Mouse (Mus musculus) ovary, postnatal 10 days (tissue): Measurements from ENCODE around the gene Cabp2.
"Not testable (repeated sequence)": the region's sequence is repeated elsewhere in the genome, so short reads cannot be mapped to it uniquely, and the experiment has no call there.

Experiments
- DNase-seq: peaks from one replicate; pipeline ENCODE4 v3.0.0; 2022; ENCODE audit warnings: low spot score

Gene Cabp2

DNA sequence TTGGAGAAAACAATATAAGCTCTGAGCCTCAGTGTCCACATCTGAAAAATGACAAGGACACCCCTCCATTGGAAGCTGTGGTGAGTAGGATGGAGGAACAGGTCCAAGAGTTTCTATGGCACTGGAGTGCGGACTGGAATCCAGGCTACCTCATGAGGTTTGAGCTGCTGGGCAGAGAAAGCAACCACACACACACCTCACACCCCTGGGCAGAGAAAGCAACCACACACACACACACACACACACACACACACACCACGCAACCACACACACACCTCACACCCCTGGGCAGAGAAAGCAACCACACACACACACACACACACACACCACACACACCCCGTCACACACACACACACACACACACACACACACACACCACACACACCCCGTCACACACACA lies 43.9 kb downstream of the Cabp2 start:
- DNase-seq: not testable (repeated sequence)

DNA sequence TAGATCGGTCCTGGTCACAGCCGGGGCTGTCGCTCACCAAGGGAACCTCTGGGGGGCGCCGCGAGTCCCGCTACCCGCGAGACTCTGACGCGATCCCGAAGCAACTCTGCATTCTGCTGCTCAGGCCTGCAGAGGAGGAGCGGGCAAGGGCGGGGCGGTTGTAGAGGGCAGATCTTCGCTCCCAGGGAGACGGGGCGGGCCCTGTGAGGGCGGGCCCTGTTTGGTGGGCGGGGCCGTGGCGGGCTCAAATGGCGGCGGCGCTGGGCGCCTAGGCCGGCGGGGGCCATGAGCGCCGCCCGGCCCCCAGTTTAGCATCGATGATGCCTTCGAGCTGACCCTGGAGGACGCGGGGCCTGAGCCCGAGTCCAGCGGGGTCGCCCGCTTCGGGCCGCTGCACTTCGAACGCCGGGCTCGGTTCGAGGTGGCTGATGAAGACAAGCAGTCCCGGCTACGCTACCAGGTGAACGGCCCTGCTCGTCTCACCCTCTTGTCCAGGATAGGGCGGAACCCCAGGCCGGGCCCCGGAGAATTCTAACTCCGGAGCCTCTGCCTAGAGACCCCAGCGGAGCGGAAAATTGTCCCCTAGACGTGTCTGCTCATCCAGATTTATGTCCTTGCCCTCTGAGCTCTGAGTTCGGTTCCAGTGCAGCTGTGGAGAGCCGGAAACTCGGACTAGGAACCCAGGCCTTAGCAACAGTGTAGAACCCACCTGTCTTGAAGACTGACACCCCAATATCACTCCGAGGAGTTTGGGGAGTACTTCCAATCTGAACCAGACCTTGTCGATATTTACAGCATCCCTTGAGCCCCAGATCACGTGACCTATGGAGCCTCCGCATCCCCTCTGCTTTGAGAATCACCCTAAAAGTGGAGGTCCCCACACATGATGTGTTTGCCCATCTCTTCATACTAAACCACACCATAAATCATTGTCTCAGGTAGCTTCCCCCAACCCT lies 44.6 kb downstream of the Cabp2 start, which contains the start of gene Aip:
Aip (minus strand) TSS at position 118 of the 956 bp plus-strand sequence.
- DNase-seq: peak; percentile 87

DNA sequence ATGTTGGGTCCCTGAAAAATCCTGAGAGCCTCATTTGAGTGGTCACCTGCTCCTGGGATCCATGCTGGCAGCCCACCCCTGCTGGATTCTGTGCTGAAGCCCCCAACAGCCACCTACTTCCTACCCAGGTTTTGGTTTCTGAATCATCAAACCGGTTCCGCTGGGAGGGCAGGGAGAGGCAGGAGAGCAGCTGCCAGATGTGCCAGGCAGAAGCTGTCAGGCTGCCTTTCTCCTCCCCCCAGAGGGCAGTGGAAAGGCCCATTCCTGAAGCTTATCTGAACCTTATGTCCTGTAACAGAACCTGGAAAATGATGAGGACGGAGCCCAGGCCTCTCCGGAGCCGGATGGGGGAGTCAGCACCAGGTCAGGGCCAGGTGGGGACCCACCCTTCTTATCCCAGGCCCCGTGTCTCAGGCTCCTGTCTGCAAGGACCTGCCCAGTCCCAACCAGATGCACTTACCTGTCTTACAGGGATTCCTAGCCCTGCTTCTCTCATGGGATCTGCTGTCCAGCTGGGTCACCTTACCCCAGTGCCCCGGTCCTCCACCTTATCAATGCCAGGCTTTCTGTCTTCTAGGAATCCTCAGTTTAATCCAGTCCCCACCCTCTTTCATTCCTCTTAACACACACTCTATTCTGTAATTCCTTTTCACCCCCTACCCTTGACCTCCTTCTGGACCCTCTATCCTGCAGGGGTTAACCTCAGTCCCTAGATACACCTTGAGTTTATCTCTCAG lies 45.5 kb downstream of the Cabp2 start:
- DNase-seq: no peak

DNA sequence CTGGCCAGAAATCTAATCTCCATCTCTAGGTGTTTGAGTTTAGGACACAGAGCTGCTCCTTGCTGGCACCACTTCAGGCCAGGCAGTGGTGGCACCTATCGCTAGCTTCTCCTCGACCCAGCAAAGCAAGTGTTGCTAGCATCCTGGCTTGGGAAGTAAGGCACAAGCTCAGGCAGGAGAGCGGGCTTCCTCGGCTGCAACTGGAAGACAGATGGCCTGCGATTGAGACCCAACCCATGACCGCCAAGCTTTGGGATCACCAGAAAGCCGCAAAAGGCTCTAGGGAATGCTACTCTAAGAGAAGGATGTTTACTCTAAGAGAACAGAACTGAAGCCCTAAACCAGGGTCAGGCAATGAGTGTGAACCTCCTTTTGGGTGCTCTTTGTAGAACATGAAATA lies 48.1 kb downstream of the Cabp2 start:
- DNase-seq: no peak

DNA sequence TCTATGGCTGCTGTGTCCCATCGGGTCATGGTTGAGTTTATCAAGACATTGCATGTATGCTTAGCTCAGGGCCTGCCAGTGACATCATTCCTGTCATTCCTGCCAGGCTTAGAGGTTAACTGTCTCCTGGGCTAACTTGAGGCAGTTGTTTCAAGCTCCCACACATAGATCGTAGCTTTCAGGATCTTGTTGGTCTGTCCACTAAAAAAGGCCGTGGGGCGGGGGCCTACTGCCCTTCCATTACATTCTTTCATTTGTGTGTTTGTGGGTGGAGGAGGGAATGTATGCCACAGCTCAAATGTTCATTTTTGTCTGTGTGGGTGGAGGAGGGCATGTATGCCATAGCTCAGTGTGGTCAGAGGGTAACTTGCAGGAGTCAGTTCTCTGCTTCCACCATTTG lies 48.7 kb downstream of the Cabp2 start:
- no peak for DNase-seq

DNA sequence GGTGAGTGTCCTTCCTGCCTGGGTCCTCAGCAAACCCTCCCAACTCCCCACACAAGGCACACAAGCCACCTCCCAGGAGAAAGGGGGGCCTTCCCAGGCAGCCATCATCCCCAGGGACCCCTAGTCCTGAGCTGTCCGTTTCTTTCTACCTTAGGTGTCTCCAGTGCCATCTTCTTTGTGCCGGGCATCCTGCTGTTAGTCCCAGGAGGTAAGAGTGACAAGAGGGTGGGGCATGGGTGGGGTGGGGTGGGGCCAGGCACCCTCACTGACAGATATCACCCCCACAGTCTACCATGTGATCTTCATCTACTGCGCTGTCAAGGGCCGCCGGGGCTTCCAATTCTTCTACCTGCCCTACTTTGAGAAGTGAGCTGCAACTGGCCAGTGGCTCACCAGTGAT lies 49.7 kb downstream of the Cabp2 start:
- no peak for DNase-seq

DNA sequence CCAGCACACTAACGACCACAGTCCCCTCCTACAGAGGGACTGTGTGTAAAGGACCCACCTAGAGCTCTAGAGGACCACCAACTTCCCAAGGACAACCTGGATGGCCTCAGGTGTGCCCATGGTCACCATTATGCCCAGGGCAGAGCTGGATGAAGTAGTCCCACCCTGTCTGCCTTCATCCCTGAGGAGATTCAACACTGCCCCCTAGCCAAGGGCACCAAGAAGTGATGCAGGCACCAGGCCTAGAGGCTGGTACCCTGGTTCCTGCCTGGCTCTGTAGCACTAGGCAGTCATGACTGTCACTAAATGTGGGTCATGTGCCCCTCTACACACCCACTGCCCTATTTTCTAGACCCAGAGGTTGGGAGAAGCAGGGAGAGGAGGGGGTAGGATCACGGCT lies 50.4 kb downstream of the Cabp2 start:
- no peak for DNase-seq

DNA sequence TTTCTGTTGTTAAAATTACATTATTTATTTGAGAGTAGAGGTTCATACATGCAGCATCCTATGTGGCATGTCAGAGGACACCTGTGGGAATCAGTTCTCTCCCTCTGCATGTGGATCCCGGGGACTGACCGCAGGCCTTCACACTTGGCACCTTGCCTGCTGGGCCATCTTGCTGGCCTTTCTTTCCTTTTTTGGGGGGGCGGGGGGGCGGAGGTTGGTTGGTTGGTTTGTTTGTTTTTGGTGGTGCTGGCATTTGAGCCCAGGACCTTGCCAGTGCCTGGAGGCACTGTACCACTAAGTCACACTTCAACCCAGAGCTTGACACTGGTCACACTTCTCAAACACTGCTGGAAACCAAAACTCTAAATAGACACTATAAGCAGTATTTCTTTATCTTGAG lies 53.0 kb downstream of the Cabp2 start:
- no peak for DNase-seq

DNA sequence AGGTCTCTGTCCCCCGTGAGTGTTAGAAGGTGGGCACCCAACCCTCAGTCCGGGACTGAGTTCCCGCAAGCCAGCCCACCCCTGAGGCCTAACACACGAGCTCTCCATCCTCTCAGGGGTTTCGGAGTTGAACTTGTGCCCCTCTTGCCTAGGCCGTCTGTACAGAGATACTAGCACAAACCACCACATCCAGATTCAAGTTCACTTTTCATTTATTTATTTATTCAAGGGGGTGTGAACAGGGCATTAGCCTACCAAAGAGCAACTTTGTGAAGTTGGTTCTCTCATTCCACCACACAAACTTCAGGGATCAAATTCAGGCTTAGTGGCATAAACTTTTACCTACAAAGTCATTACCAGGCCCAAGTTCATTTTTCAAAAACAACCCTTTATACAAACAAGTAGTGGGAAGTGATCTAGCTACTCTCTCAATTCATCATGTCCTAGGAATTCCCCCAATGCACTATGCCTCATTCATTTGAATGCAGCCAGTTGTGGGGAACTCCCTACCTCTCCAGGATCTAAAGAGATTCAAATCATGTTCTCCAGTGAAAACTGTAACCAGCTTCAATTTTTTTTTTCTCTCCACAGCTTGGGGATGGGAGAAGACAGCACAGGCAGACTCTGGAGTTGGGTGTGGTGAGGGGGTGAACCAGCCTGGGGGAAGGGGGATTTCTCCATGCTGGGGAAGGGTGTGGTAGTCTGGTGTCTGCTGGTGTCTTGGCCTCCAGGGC lies 54.0 kb downstream of the Cabp2 start:
- DNase-seq: not testable (repeated sequence)

DNA sequence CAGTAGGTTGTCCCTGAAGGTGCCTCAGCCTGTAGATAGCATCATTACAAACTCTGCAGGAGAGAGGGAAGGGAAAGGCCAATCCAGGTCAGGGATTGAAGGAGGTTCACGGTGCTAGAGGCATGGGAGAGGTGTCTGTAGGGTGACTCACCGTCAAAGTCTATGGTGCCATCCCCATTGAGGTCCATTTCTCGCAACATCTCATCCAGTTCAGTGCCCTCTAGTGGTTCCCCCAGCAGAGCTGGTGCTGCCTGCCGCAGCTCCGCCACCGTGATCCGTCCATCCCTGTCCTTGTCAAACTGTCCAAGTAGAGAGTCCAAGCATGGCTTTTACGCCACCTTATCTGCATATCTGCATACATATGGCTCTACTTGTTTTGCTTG lies 54.6 kb downstream of the Cabp2 start:
- not testable (repeated sequence) for DNase-seq

DNA sequence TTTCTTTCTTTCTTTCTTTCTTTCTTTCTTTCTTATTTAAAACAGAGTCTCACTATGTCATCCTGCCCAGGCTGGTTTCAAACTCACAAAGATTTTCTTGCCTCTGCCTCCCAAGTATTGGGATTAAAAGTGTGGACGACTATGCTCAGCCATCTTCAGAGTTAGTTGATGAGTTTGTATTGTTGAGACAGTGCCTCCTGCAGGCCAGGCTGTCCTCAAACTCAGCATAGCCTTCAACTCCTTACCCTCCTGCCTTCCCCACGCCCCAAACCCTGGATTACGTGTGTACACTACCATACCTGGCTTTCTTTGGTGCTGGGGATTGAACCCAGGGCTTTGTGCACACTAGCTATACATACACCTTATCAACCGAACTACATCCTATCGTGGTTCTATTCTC lies 55.1 kb downstream of the Cabp2 start:
- DNase-seq: no peak
